Mouse (Mus musculus): ENCODE measurements around the gene Zxdb. TPM values are rescaled to one million over a fixed set of nuclear protein-coding genes. Genes with fewer than 3 reads are reported as not detected.

The Zxdb gene
- polyA plus RNA-seq (2014; fragmentation: Illumina TruSeq; extraction: RNeasy Lipid Tissue Mini Kit (QIAGEN cat#74804); ENCODE audit: insufficient read depth, low read depth, low replicate concordance): 4.1 TPM

DNA sequence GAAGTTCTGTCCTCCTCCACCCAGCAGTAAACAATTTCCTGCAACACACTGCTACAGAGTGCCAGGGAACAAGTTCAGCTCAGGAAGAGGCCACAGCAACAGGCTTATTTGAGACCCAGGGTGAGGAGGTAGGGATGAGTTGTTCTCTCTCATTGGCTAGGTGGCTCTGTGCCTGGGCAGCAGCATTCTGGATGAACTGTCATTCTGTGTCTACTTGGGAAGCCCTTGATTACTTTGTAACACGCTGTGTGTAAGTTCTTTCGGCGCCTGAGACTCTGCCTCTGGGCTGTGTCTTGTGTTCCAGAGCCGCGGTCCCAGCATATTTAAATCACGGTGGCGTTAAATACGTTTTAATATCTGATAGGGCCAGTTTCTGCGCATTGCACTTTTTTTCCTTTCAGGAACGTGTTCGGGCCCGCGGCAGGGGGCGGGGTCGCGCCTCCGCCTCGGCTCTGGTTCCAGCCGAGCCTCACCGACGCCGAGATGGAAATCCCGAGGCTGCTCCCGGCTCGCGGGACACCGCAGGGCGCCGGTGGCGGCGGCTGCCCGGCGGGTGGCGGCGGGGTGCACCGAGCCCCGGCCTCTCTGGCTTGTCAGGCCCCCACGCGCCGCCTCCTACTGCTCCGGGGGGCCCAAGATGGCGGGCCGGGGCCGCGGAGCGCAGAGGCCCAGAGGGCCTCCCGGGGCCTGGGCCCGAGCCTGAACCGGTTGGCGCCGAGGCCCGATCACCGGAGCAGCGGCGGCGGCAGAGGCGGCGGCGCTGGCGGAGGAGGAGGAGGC, at the start of gene Zxdb:
Gene Zxdb, plus strand, starts transcription at position 378 of the 780 bp plus-strand sequence.

Other genes with a start within 250 kb of the Zxdb start
- gene Maged1, start 182.4 kb upstream of the Zxdb start, polyA plus RNA-seq (2014; fragmentation: Illumina TruSeq; extraction: RNeasy Lipid Tissue Mini Kit (QIAGEN cat#74804); ENCODE audit: insufficient read depth, low read depth, low replicate concordance): 62.1 TPM
- gene Gspt2, start 88.5 kb upstream of the Zxdb start, polyA plus RNA-seq (2014; fragmentation: Illumina TruSeq; extraction: RNeasy Lipid Tissue Mini Kit (QIAGEN cat#74804); ENCODE audit: insufficient read depth, low read depth, low replicate concordance): 1.6 TPM

Measured in lung, adult 10 weeks (tissue).